8 mouse cellular contexts compared by ENCODE assay signal in the genomic region with DNA sequence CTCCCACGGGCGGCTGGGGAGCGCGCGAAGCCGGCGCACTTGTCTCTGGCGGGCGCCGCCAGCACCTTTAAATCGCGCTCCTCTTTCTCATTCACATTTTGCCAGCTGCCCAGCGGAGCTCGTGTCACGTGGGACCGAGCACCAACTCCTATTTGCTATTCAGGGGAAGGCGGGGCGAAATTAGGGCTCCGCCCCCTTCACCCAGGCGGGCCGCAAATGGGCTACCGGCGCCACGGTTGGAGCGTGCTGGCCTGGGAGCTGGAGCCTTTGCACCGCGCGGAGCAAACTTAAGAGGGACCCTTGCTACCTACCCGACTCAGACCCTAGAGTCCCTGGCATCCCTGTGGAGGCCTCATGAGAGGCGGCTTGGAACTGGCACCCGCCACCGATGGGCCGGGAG. TPM values are rescaled to one million over a fixed set of nuclear protein-coding genes. Genes with fewer than 3 reads are reported as not detected.
DNase-seq lines count a peak whose midpoint lies in the region; ATAC-seq and TF ChIP-seq lines count a peak whose summit lies in the region.

A gene (minus strand): TSS at position 60 of the 400 bp plus-strand sequence.

- peak; percentile 79 for DNase-seq in adrenal gland, postnatal 14 days
- DNase-seq in forebrain, postnatal 0 days = peak; percentile 52
- peak; percentile 20 for DNase-seq in lung, postnatal 25 days (ENCODE audit: low spot score)
- no peak for DNase-seq in thymus, adult 18-20 months

- TF ChIP-seq EP300 in ES-Bruce4 (IDR thresholded peaks at IDR 0.05; ENCODE audit: insufficient read depth, low read depth, low read length) = 0 out of 2 replicates have a peak, but pooled peaks have one; percentile 21

- H3K27ac ChIP-seq in ES-Bruce4 (ENCODE audit: insufficient read depth, low read length) = 0 out of 2 replicates have a peak within 1 kb of the TSS, but pooled peaks have one; percentile 3
- no peak within 1 kb of the TSS for H3K27ac ChIP-seq in forebrain, postnatal 0 days (ENCODE audit: low read depth, low read length)
- no peak within 1 kb of the TSS for H3K27ac ChIP-seq in kidney, embryonic 14.5 days (ENCODE audit: low read depth, low read length)
- H3K27ac ChIP-seq in stomach, embryonic 16.5 days (ENCODE audit: low read length) = no peak within 1 kb of the TSS

- peaks cover 9% of the 10 kb centered on the region for H3K4me1 ChIP-seq in ES-Bruce4 (ENCODE audit: control insufficient read depth, insufficient read depth, low read length)
- H3K4me1 ChIP-seq in forebrain, postnatal 0 days (ENCODE audit: insufficient read depth) = no peaks in the 10 kb centered on the region
- peaks cover 23% of the 10 kb centered on the region; the same call in 1 of the 2 replicates for H3K4me1 ChIP-seq in kidney, embryonic 14.5 days (ENCODE audit: control insufficient read depth, insufficient read depth, low read length)
- peaks cover 20% of the 10 kb centered on the region; the same call in 1 of the 2 replicates for H3K4me1 ChIP-seq in stomach, embryonic 16.5 days (ENCODE audit: control insufficient read depth, insufficient read depth, low read length)

- peak within 1 kb of the TSS; percentile 86 for H3K4me3 ChIP-seq in ES-Bruce4 (ENCODE audit: low read depth, low read length)
- peak within 1 kb of the TSS; percentile 28 for H3K4me3 ChIP-seq in forebrain, postnatal 0 days (ENCODE audit: low read depth, low read length)
- peak within 1 kb of the TSS; percentile 49 for H3K4me3 ChIP-seq in kidney, embryonic 14.5 days (ENCODE audit: low read length)
- H3K4me3 ChIP-seq in stomach, embryonic 16.5 days (replicated peaks; ENCODE audit: low read length) = peak within 1 kb of the TSS; percentile 49

- ATAC-seq in forebrain, postnatal 0 days = peak; percentile 42; the same call in 1 of the 2 replicates
- ATAC-seq in kidney, embryonic 14.5 days (ENCODE audit: low FRiP score, low TSS enrichment) = peak; percentile 47; the same call in 1 of the 2 replicates
- peak; percentile 68 for ATAC-seq in stomach, embryonic 16.5 days (ENCODE audit: insufficient read depth, low FRiP score)
- ATAC-seq in inflammation-experienced regulatory T-cells, adult 6 months = no peak

- H3K27me3 ChIP-seq in ES-Bruce4 (ENCODE audit: control insufficient read depth, insufficient read depth, low read length, poor library complexity, severe bottlenecking) = peaks cover 12% of the 10 kb centered on the region
- peaks cover 86% of the 10 kb centered on the region for H3K27me3 ChIP-seq in forebrain, postnatal 0 days (ENCODE audit: insufficient read depth, low read length)
- peaks cover 97% of the 10 kb centered on the region for H3K27me3 ChIP-seq in kidney, embryonic 14.5 days (ENCODE audit: control insufficient read depth, insufficient read depth, low read length)
- peaks cover 85% of the 10 kb centered on the region for H3K27me3 ChIP-seq in stomach, embryonic 16.5 days (ENCODE audit: control insufficient read depth, insufficient read depth, low read length)

- TF ChIP-seq CTCF in ES-Bruce4 (IDR thresholded peaks at IDR 0.05; ENCODE audit: low read depth, low read length) = no peak
- no peak for TF ChIP-seq CTCF in forebrain, postnatal 0 days (IDR thresholded peaks at IDR 0.05; ENCODE audit: low read depth)

- no peaks in the 10 kb centered on the region for H3K9me3 ChIP-seq in ES-Bruce4 (replicated peaks; ENCODE audit: control insufficient read depth, insufficient read depth, low read length, poor library complexity, severe bottlenecking)
- H3K9me3 ChIP-seq in forebrain, postnatal 0 days (ENCODE audit: low read length) = no peaks in the 10 kb centered on the region
- no peaks in the 10 kb centered on the region for H3K9me3 ChIP-seq in kidney, embryonic 14.5 days (ENCODE audit: control insufficient read depth, low read length)
- no peaks in the 10 kb centered on the region for H3K9me3 ChIP-seq in stomach, embryonic 16.5 days (replicated peaks; ENCODE audit: control insufficient read depth, low read length)

- H3K9ac ChIP-seq in ES-Bruce4 (ENCODE audit: low read depth, poor library complexity, severe bottlenecking) = peak within 1 kb of the TSS; percentile 90
- no peak within 1 kb of the TSS for H3K9ac ChIP-seq in forebrain, postnatal 0 days
- 0 out of 2 replicates have a peak within 1 kb of the TSS, but pooled peaks have one; percentile 18 for H3K9ac ChIP-seq in kidney, embryonic 14.5 days (ENCODE audit: low read depth, low read length)
- peak within 1 kb of the TSS; percentile 19; the same call in 1 of the 2 replicates for H3K9ac ChIP-seq in stomach, embryonic 16.5 days (ENCODE audit: low read length)

- under 1% methylated on average over 33 of the region's 33 CpGs for WGBS in forebrain, postnatal 0 days
- under 1% methylated on average over 33 of the region's 33 CpGs for WGBS in kidney, embryonic 14.5 days
- under 1% methylated on average over 33 of the region's 33 CpGs for WGBS in stomach, embryonic 16.5 days

- peaks cover 10% of the 10 kb centered on the region for H3K36me3 ChIP-seq in ES-Bruce4 (ENCODE audit: control insufficient read depth, insufficient read depth, low read length, poor library complexity, severe bottlenecking)
- H3K36me3 ChIP-seq in forebrain, postnatal 0 days (ENCODE audit: insufficient read depth) = no peaks in the 10 kb centered on the region
- H3K36me3 ChIP-seq in kidney, embryonic 14.5 days (ENCODE audit: control insufficient read depth, insufficient read depth, low read length) = no peaks in the 10 kb centered on the region
- no peaks in the 10 kb centered on the region for H3K36me3 ChIP-seq in stomach, embryonic 16.5 days (ENCODE audit: control insufficient read depth, insufficient read depth, low read length)

- peak; percentile 28 for TF ChIP-seq POLR2A in ES-Bruce4 (IDR thresholded peaks at IDR 0.05; ENCODE audit: insufficient read depth, low read length)

- peak within 1 kb of the TSS; percentile 44 for H3K4me2 ChIP-seq in forebrain, postnatal 0 days (ENCODE audit: low read depth)
- H3K4me2 ChIP-seq in kidney, embryonic 14.5 days (replicated peaks; ENCODE audit: low read depth, low read length) = peak within 1 kb of the TSS; percentile 84
- H3K4me2 ChIP-seq in stomach, embryonic 16.5 days (ENCODE audit: low read depth, low read length) = peak within 1 kb of the TSS; percentile 88

RNA-seq across cellular contexts. Expression of the gene that starts here (rescaled TPM):
- polyA plus RNA-seq in ES-Bruce4 (2011; ENCODE audit: insufficient read depth, insufficient read length, low read depth, missing spikeins) = 5.7 and 7.1 TPM in 2 replicates
- total RNA-seq in adrenal gland, postnatal 14 days (2021) = not detected in 2 replicates
- total RNA-seq in forebrain, postnatal 0 days (2014; rRNA removed) = 9.2 and 14.4 TPM in 2 replicates
- polyA plus RNA-seq in forebrain, postnatal 0 days (2015; fragmentation: Nextera tagmentation; extraction: Ambion mirVana) = 9.1 and 21.2 TPM in 2 replicates
- 0.10 and 0.18 TPM in 2 replicates for polyA plus RNA-seq in kidney, embryonic 14.5 days (2014; fragmentation: Nextera tagmentation; extraction: Ambion mirVana)
- not detected in 2 replicates for polyA plus RNA-seq in stomach, embryonic 16.5 days (2015; fragmentation: Nextera tagmentation; extraction: Ambion mirVana)
- polyA plus RNA-seq in inflammation-experienced regulatory T-cells, adult 6 months (2017; shearing (Covaris generic)) = not detected

Comparison
In these comparisons a context has a peak if more than half of its experiments do, and no peak if none do; other contexts are left out.
1. Peak in DNase-seq in adrenal gland, postnatal 14 days; RNA of the gene not detected or under 1 TPM.
2. Peak in ATAC-seq, H3K4me3 ChIP-seq, H3K9ac ChIP-seq and H3K4me2 ChIP-seq in kidney, embryonic 14.5 days; RNA of the gene not detected or under 1 TPM.
3. Peak in ATAC-seq, H3K4me3 ChIP-seq, H3K9ac ChIP-seq and H3K4me2 ChIP-seq in stomach, embryonic 16.5 days; RNA of the gene not detected or under 1 TPM.
4. H3K4me3 ChIP-seq: peak in every context shown above with its lines; median percentile 86 in ES-Bruce4; 49 in kidney, embryonic 14.5 days; 49 in stomach, embryonic 16.5 days; 28 in forebrain, postnatal 0 days.
5. DNase-seq: peak in forebrain, postnatal 0 days (single experiment) and lung, postnatal 25 days (single experiment); none in thymus, adult 18-20 months (0 of 2).
6. Peak in every context shown above with its lines, with median percentiles within 50 percentile points of each other: H3K4me2 ChIP-seq.